Mouse (Mus musculus) adrenal gland, postnatal 36 days (tissue): ENCODE results near the gene Hspb9. TPM values are rescaled to one million over a fixed set of nuclear protein-coding genes. Genes with fewer than 3 reads are reported as not detected.
A peak's percentile ranks its signal among the peaks of the same experiment; 100 is the strongest.

ENCODE experiments used
- DNase-seq, 2 experiments: peaks; one replicate each; pipeline ENCODE4 v3.0.0; 2021; ENCODE audit warnings: mixed read lengths in 1 of 2
- total RNA-seq, 2 experiments: library from RNA; stranded (reverse); gene quantifications; 2 replicates each; pipeline ENCODE4 v1.2.3; 2021

Gene Hspb9
- total RNA-seq, 2 experiments from 2014 or later: not detected

DNA sequence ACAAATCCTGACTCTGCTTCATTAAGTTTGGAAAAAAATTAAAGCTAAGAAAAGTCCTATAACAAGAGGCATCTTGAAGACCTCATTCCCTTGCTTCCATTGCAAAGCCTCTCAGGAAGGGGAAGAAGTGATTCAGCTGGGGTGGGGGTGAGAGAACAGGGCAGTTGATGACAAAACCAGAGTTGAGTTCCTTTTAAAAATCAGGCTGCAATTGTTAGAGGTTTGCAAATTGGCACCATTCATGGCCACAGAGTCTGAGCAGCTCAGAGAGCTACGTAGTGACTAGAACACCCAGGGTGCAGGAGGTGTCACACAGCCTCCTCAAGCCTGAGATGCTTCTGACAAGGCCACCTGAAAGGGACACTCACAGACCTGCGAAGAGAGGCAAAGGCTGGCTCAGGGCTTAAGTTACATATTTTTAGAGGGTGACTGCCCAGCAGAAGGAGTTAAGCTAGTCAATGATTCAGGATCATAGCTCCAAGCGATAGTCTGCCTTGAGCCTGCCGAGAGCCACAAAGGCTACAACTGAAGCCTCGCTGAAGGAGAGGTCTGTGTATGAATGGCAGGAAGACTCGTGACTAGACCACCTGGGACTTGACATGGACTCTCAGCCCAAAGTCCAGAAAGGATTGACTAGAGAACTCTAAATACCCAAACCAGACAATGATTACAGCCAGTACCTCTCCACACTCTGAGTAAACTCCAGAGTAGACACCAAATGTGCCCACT, 17.0 kb downstream of the Hspb9 start:
- no peak for DNase-seq

- DNase-seq: no peak
Measured at GRCm38 (mm10) chr11:100735134-100735865, 21.6 kb downstream of the Hspb9 start.

GRCm38 (mm10) chr11:100735954-100736745, 22.5 kb downstream of the Hspb9 start:
- DNase-seq: no peak

GRCm38 (mm10) chr11:100736746-100737080, 23.1 kb downstream of the Hspb9 start:
- no peak for DNase-seq

- no peak for DNase-seq
Measured at GRCm38 (mm10) chr11:100737105-100737733, 23.6 kb downstream of the Hspb9 start.

GRCm38 (mm10) chr11:100738066-100738604, 24.5 kb downstream of the Hspb9 start, which contains the start of gene Rab5c:
Gene Rab5c (minus strand): TSS chr11:100738215.
- peak; percentile 99 for DNase-seq

DNA sequence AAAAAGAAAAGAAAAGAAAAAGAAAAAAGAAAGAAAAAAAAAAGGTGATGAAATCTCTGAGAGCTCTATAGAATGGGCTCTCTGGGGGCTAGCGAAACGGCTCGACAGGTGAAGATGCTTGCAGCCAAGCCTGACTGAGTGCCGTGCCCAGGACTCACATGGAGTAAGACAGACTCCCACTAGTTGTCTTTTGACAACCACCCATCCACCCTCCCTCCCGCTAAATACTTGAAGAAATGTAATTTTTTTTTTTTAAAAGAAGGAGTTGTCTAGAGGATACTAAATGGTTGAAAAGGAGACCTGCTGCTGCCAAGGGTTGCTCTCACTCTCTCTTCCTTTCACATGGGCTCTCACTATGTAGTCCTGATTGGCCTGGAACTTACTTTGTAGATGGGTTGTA, 25.1 kb downstream of the Hspb9 start:
- DNase-seq: no peak

DNA sequence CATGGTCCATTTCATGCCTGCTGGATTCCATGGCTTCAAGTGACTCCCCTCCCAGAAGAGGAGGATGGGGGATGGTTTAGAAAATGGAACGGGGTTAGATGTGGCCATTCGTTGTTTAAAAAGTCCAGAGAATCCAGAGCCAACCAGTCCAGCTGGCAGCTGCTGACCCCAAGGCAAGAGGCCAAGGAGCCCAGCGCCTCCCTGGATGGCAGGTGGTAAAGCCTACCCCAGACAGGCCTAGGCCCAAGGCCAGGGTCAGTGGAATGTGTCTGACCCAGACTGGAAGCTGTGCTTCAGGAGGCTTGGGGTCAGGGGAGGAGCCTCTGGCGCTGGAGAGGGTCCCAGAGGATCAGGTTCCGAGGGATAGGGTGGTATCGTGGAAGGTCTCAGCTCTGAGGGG, 27.7 kb downstream of the Hspb9 start:
- DNase-seq: peak in 1 of 2 experiments; percentile 58

DNA sequence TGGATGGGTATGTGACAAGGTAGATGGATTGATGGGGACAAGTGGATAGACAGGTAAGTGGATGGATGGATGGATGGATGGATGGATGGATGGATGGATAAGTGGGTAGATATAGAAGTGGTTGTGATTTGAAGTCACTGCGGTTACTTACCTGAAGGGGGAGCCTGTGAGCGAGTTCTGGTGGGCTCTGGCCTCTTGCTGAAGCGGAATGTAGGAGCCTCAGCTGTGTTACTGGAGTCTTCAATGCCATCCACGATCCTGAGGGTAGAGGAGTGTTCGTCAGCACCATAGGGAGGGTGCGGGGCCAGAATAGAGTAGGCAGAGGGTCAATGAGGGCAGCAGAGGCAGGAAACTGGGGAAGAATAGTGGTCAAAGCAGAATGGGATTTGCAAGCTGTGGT, 31.4 kb downstream of the Hspb9 start:
- peak in 1 of 2 experiments; percentile 70 for DNase-seq

- no peak for DNase-seq
Measured at GRCm38 (mm10) chr11:100746546-100746945, 32.9 kb downstream of the Hspb9 start.

DNA sequence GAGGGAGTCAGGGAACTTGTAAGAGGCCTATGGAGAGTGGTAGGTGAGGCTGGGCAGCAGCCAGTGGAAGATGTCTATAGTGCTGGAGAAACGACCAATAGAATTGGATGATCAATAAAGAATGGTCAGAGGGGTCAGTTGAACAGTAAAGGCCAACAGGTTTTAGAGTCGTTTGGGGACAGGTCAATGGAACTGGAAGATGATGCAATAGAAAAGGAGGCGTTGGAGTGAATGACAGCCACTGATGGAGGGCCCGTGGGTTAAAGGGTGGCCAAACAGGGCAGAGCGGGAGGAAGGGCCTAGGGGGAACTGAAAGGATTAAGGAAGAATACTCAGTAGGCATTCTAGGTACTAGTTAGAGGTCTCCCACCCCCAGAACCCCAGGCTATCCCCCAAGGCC, 33.5 kb downstream of the Hspb9 start:
- DNase-seq: no peak

DNA sequence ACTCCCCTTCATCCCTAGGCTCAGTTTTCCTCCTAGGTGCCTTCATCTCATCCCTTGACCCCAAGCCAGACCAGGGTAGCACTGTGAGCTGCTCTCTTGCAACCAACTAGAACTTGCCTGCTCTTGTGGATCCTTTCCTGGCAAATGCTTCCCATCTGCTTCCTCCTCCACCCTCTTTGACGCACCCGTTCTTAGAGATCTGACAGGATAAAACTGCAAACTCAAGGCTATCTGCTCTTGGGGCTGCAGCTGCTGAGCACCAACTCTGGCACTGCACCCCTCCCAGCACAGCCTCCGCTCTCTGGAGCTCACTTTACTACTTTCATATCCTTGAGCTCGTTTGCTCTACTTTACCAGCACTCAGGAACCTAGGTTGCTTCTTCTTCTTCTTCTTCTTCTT, 35.0 kb downstream of the Hspb9 start:
- DNase-seq: no peak

- peak; percentile 55 to 69 for DNase-seq
Measured at GRCm38 (mm10) chr11:100749469-100749868, 35.8 kb downstream of the Hspb9 start.

DNA sequence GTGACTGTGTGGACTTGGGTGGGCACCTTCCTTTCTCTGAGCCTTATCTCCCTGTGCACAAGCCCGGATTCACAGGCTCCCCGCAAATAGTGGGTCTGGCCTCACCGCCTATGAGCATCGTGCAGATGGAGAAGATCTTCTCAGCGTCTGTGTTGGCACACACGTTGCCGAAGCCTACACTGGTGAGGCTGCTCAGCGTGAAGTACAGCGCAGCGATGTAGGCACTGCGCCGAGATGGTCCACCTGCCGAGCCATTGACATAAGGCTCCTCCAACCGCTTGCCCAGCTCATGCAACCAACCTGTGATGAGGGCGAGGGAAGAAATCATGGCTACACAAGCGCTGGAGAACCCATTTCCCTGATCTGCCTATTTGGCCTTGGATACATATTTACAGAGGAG, 36.5 kb downstream of the Hspb9 start:
- no peak for DNase-seq

GRCm38 (mm10) chr11:100752294-100752693, 38.6 kb downstream of the Hspb9 start:
- no peak for DNase-seq

DNA sequence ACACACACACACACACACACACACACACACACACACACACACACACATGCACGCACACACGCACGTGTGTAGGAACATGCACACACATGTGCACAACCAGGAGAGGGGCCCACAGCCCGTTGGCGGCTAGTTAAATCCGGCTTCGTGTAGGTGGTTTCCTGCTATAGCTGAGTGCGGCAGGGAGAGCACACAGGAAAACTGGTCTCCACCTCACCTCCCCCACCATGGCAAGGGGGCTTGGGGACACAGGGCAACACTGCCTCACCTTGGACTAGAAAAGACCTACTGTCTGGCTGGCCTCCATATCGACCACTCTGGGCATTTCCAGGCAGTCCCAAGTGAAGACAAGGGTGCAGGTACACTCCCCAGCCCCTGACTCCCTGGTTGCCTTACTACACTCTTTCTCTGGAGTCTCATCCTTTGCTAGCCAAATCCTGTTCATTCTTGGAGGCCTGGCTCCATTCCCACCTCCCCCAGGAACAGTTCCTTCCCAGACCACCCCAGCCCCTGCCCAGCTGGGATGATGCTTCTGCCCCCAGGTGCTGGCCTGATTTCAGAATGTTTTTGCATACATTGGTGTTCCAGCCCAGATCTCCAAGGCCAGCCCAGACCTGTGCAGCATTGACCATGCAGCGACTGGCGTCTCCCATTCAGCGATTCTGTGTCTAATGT, 40.5 kb downstream of the Hspb9 start:
- no peak for DNase-seq

DNA sequence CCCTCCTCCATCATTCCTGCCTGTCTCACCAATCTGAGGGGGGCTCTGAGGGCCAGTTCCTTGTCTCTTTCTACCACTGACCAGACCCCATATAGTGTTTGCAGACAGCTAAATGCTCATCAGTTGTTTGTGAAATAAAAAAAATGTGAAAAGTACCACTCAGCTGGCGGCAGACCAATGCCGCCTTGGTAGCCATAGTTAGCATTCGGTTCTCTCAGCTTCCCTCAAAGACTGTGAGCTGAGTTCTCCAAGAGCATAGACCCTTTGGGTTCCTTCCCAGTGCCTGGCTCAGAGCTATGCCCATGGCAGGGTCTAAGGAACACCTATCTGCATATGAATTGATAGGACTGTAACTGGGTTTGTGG, 41.0 kb downstream of the Hspb9 start:
- no peak for DNase-seq

DNA sequence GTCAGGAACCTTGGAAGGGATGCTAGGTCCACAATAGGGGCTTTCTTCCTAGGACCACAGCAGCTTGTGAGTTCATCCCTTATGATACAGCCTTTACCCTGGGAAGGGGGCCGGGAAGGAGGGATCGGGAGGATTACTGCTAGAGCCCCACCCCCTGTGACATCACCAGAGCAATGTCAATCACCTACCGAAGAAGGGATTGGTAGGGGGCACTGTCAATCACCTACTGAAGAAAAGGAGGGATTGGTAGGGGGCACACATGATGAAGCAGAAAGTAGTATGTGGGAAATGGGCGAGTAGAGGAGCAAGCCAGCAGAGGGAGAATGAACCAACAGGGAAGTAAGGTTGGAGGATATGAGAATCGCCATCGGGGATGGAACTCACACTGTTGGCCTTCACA, 42.8 kb downstream of the Hspb9 start:
- DNase-seq: no peak

DNA sequence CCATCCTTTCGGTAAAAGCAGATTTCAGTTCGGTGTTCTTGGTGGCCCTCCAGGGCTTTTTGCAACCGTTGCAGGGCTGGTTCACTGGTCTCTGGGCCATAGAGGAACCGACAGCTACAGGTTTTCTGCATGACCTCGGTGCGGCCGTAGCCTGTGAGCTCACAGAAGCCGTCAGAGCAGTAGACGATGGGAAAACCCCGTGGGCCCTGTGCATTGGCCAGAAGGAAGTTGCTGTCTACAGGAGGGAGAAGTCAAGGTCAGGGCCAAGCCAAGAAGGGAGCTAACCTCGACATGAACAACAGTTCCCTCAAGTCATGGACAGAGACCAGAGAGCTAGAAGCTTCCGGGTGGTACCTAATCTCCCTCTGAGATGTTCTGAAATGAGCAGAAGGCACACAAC, 43.9 kb downstream of the Hspb9 start:
- no peak for DNase-seq

- DNase-seq: peak; percentile 67 to 78
Measured at GRCm38 (mm10) chr11:100758707-100759610, 45.3 kb downstream of the Hspb9 start.
